Mouse (Mus musculus): ENCODE measurements around the gene Slc38a6.

Slc38a6 gene

GRCm38 (mm10) chr12:73356696-73357095 lies 70.1 kb downstream of the Slc38a6 start:
- DNase-seq (ENCODE audit: low spot score in 2 of 2): no peak

- DNase-seq (ENCODE audit: low spot score in 2 of 2): no peak
These were observed 70.7 kb downstream of the Slc38a6 start for GRCm38 (mm10) chr12:73357311-73357710.

GRCm38 (mm10) chr12:73357736-73358135 lies 71.2 kb downstream of the Slc38a6 start:
- DNase-seq (ENCODE audit: low spot score in 2 of 2): no peak

GRCm38 (mm10) chr12:73358640-73359039 lies 72.1 kb downstream of the Slc38a6 start:
- peak in 1 of 2 experiments; percentile 61 for DNase-seq (ENCODE audit: low spot score in 2 of 2)

GRCm38 (mm10) chr12:73359520-73359919 lies 72.9 kb downstream of the Slc38a6 start:
- DNase-seq (ENCODE audit: low spot score in 2 of 2): no peak

- no peak for DNase-seq (ENCODE audit: low spot score in 2 of 2)
These were observed 74.6 kb downstream of the Slc38a6 start for GRCm38 (mm10) chr12:73361201-73361600.

GRCm38 (mm10) chr12:73363401-73363800 lies 76.8 kb downstream of the Slc38a6 start:
- no peak for DNase-seq (ENCODE audit: low spot score in 2 of 2)

- no peak for DNase-seq (ENCODE audit: low spot score in 2 of 2)
These were observed 77.4 kb downstream of the Slc38a6 start for GRCm38 (mm10) chr12:73363956-73364355.

GRCm38 (mm10) chr12:73366581-73366980 lies 80.0 kb downstream of the Slc38a6 start:
- no peak for DNase-seq (ENCODE audit: low spot score in 2 of 2)

GRCm38 (mm10) chr12:73367460-73368079 lies 81.0 kb downstream of the Slc38a6 start:
- no peak for DNase-seq (ENCODE audit: low spot score in 2 of 2)

GRCm38 (mm10) chr12:73368868-73369608 lies 82.5 kb downstream of the Slc38a6 start:
- DNase-seq (ENCODE audit: low spot score in 2 of 2): no peak

- DNase-seq (ENCODE audit: low spot score in 2 of 2): no peak
These were observed 83.9 kb downstream of the Slc38a6 start for GRCm38 (mm10) chr12:73370367-73370944.

GRCm38 (mm10) chr12:73371132-73371531 lies 84.6 kb downstream of the Slc38a6 start:
- DNase-seq (ENCODE audit: low spot score in 2 of 2): no peak

- DNase-seq (ENCODE audit: low spot score in 2 of 2): no peak
These were observed 91.4 kb downstream of the Slc38a6 start for GRCm38 (mm10) chr12:73378026-73378425.

- DNase-seq (ENCODE audit: low spot score in 2 of 2): peak in 1 of 2 experiments; percentile 7
These were observed 92.3 kb downstream of the Slc38a6 start for GRCm38 (mm10) chr12:73378724-73379355.

- no peak for DNase-seq (ENCODE audit: low spot score in 2 of 2)
These were observed 94.2 kb downstream of the Slc38a6 start for GRCm38 (mm10) chr12:73380686-73381360.

- DNase-seq (ENCODE audit: low spot score in 2 of 2): no peak
These were observed 94.9 kb downstream of the Slc38a6 start for GRCm38 (mm10) chr12:73381452-73381851.

GRCm38 (mm10) chr12:73382290-73383178 lies 96.0 kb downstream of the Slc38a6 start:
- DNase-seq (ENCODE audit: low spot score in 2 of 2): peak; percentile 27 to 47

GRCm38 (mm10) chr12:73383179-73383510 lies 96.6 kb downstream of the Slc38a6 start:
- DNase-seq (ENCODE audit: low spot score in 2 of 2): no peak

GRCm38 (mm10) chr12:73383861-73384260 lies 97.3 kb downstream of the Slc38a6 start:
- no peak for DNase-seq (ENCODE audit: low spot score in 2 of 2)

- no peak for DNase-seq (ENCODE audit: low spot score in 2 of 2)
These were observed 98.2 kb downstream of the Slc38a6 start for GRCm38 (mm10) chr12:73384747-73385146.
